Mouse (Mus musculus) embryonic facial prominence, embryonic 11.5 days (tissue): ENCODE results near the gene Olfr483. TPM values are rescaled to one million over a fixed set of nuclear protein-coding genes. Genes with fewer than 3 reads are reported as not detected.

Source experiments
- ATAC-seq: fragments of 200-750 bp; cut with Nextera tagmentation; replicated peaks from 2 replicates; pipeline ENCODE4 v1.8.0; 2017; ENCODE audit warnings: low read depth; ENCODE audit not compliant: insufficient number of reproducible peaks, low FRiP score, low TSS enrichment
- DNase-seq: peaks from one replicate; pipeline ENCODE4 v3.0.0-alpha.2; 2015; ENCODE audit warnings: low spot score
- H3K27ac ChIP-seq: fragments of 300-500 bp; sonication (generic); replicated peaks from 2 replicates; pipeline ENCODE4 v1.5.1; 2014; ENCODE audit warnings: mild to moderate bottlenecking, low read depth, low read length, control low read depth
- H3K27me3 ChIP-seq: fragments of 300-500 bp; sonication (generic); 2 replicates; pipeline ENCODE4 v1.6.1; 2014; ENCODE audit warnings: mild to moderate bottlenecking, low read length, moderate library complexity, mixed read lengths; ENCODE audit not compliant: control insufficient read depth, insufficient read depth
- H3K36me3 ChIP-seq: fragments of 300-500 bp; sonication (generic); replicated peaks from 2 replicates; pipeline ENCODE4 v1.6.1; 2014; ENCODE audit warnings: low read depth, mild to moderate bottlenecking, low read length, moderate library complexity, mixed read lengths; ENCODE audit not compliant: control insufficient read depth, insufficient read depth
- H3K4me1 ChIP-seq: fragments of 300-500 bp; sonication (generic); 2 replicates; pipeline ENCODE4 v1.6.1; 2014; ENCODE audit warnings: low read length, mixed read lengths; ENCODE audit not compliant: control insufficient read depth, insufficient read depth
- H3K4me2 ChIP-seq: fragments of 300-500 bp; sonication (generic); 2 replicates; pipeline ENCODE4 v1.6.1; 2014; ENCODE audit warnings: low read depth, mild to moderate bottlenecking, control low read depth, low read length, moderate library complexity
- H3K4me3 ChIP-seq: fragments of 300-500 bp; sonication (generic); 2 replicates; pipeline ENCODE4 v1.5.1; 2014; ENCODE audit warnings: low read depth, low read length, control low read depth
- H3K9ac ChIP-seq: fragments of 300-500 bp; sonication (generic); replicated peaks from 2 replicates; pipeline ENCODE4 v1.6.1; 2014; ENCODE audit warnings: mild to moderate bottlenecking, control low read depth, low read length
- H3K9me3 ChIP-seq: fragments of 300-500 bp; sonication (generic); replicated peaks from 2 replicates; pipeline ENCODE4 v1.6.1; 2016; ENCODE audit warnings: mild to moderate bottlenecking, low read length, inconsistent platforms, mixed read lengths; ENCODE audit not compliant: control insufficient read depth
- WGBS: fragments of 180-500 bp; shearing (Covaris S2); extraction: QIAGEN DNeasy Blood & Tissue Kit; methylation state at CpG from one replicate; pipeline ENCODE4 v1.1.7; 2014; 5-methylcytosine and 5-hydroxymethylcytosine counted together
- polyA plus RNA-seq: library from polyadenylated mRNA; unstranded; fragments of >200 nt; fragmentation: Nextera tagmentation; extraction: Ambion mirVana; gene quantifications from 2 replicates; pipeline ENCODE4 v1.2.1, GENCODE M21; 2014

Gene Olfr483
- polyA plus RNA-seq, result 0.07 TPM in 1 of 2 replicates, not detected in the other

DNA sequence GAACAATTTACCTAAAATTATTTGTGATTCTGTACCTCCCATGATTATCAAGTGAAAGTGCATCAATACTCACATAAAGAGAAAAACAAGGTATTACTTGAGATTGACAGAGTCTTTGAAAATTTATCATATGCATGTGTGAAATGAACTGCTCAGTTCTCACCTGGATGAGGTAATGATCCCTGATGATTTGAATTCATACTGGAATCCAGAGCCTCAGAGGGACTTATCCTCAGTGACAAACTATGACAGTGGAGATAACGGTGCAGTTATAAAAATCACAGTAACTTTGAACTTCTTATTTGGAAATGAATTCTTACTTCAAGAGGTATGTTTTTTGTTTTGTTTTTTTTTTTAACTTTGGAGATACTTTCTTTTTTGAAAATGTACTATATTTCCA is at the start of gene Olfr483:
TSS of gene Olfr483 (plus strand) at position 301 of the 400 bp plus-strand sequence.
- WGBS, result 87% methylated on average over 1 of the region's 1 CpGs
- DNase-seq (no peak), ATAC-seq (no peak)
- no peaks in the 10 kb centered on the region for H3K36me3 ChIP-seq
- no peaks in the 10 kb centered on the region for H3K9me3 ChIP-seq
- H3K27ac ChIP-seq, result no peak within 1 kb of the TSS
- H3K4me3 ChIP-seq, result no peak within 1 kb of the TSS
- no peaks in the 10 kb centered on the region for H3K4me1 ChIP-seq
- no peak within 1 kb of the TSS for H3K9ac ChIP-seq
- no peak within 1 kb of the TSS for H3K4me2 ChIP-seq
- no peaks in the 10 kb centered on the region for H3K27me3 ChIP-seq

DNA sequence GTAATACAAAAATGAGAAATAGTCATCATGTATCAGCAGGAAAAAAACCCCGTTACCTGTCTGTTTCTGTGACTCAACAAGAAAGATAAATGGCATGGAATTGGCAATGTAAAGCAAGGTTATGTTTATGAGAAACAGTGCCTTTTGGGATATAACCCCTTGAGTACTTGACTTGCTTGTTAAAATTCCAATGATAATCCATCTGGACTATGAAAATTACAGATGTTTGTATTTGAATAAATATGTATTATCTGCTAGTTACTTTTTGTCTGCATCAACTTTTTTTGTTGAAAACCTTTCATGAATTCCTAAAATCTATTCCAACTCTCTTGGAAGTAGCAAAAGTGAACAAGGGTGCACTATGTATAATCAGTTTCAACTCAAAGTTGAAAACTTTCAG is 33.4 kb upstream of the Olfr483 start, which contains the start of gene Olfr480:
TSS of gene Olfr480 (minus strand) at position 101 of the 400 bp plus-strand sequence.
- no peaks in the 10 kb centered on the region for H3K27me3 ChIP-seq
- H3K36me3 ChIP-seq, result no peaks in the 10 kb centered on the region
- no peak for ATAC-seq
- WGBS, result 89% methylated on average over 1 of the region's 1 CpGs
- no peak within 1 kb of the TSS for H3K9ac ChIP-seq
- H3K27ac ChIP-seq, result no peak within 1 kb of the TSS
- H3K4me2 ChIP-seq, result no peak within 1 kb of the TSS
- no peak within 1 kb of the TSS for H3K4me3 ChIP-seq
- H3K9me3 ChIP-seq, result no peaks in the 10 kb centered on the region
- no peaks in the 10 kb centered on the region for H3K4me1 ChIP-seq
- no peak for DNase-seq

DNA sequence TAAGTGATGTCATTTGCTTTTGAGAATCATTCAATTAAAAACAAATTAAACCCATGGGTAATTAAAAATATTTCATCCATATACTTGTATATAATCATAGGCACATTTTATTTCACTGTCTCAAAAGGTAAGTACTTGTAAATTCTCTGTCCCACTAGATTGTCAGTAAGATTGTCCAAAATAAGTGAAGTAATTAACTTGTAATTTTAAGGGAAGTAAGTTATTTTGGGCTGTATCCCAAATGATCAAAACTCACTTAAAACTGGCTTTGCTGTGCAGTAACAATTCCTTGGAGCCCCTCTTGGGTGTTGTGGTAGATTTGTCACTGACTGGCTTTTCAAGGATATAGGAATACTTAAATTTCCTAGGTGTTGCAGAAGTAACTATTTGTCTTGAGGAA is 21.1 kb upstream of the Olfr483 start, which contains the start of gene Olfr481:
TSS of gene Olfr481 (plus strand) at position 301 of the 400 bp plus-strand sequence.
- DNase-seq (no peak), ATAC-seq (no peak)
- Histone ChIP-seq H3K36me3 (no peaks in the 10 kb centered on the region), H3K9ac (no peak within 1 kb of the TSS), H3K27me3 (no peaks in the 10 kb centered on the region), H3K4me3 (no peak within 1 kb of the TSS), H3K27ac (no peak within 1 kb of the TSS), H3K4me1 (no peaks in the 10 kb centered on the region), H3K4me2 (no peak within 1 kb of the TSS), H3K9me3 (no peaks in the 10 kb centered on the region)

DNA sequence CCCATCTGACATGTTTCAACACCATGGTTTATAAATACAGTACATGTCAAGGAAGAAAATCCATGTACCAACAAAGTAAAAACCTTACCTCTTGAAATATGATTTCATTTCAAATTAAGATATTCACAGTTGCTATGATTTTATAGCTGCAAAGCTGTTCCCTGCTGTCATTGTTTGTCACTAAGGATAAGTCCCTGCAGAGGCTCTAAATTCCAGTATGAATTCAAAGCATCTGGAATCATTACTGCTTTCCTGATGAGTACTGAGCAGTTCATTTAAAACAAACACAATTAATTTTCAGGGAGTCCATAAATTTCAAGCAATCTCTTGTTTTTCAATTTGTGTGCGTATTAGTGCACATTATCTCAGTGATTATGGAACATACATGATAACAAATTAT is 3.2 kb upstream of the Olfr483 start, which contains the start of gene Olfr482:
TSS of gene Olfr482 (minus strand) at position 101 of the 400 bp plus-strand sequence.
- Histone ChIP-seq H3K36me3 (no peaks in the 10 kb centered on the region), H3K4me3 (no peak within 1 kb of the TSS), H3K9me3 (no peaks in the 10 kb centered on the region), H3K27ac (no peak within 1 kb of the TSS), H3K4me1 (no peaks in the 10 kb centered on the region), H3K27me3 (no peaks in the 10 kb centered on the region), H3K9ac (no peak within 1 kb of the TSS), H3K4me2 (no peak within 1 kb of the TSS)
- ATAC-seq, result no peak
- WGBS, result 79% methylated on average over 1 of the region's 1 CpGs
- DNase-seq, result no peak

DNA sequence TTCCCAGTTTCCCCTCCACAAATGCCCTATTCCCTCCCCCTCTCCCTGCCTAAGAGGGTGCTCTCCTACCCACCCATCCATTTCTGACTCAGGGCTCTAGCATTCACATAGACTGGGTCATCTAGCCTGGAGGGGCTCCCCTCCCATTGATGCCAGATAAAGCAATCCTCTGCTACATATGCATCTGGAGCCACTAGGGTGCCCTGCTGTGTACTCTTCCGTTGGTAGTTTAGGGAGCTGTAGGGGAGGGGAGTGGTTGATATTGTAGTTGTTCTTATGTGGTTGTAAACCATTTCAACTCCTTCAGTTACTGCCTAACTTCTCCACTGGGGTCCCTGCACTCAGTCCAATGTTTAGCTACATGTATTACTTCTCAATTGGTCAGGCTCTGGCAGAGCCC is 20.0 kb downstream of the Olfr483 start:
- H3K27me3 ChIP-seq, result no peaks in the 10 kb centered on the region
- no peaks in the 10 kb centered on the region for H3K4me1 ChIP-seq
- no peak overlapping the region for H3K9ac ChIP-seq
- no peak for DNase-seq
- no peaks in the 10 kb centered on the region for H3K36me3 ChIP-seq
- H3K9me3 ChIP-seq, result no peaks in the 10 kb centered on the region
- H3K4me3 ChIP-seq, result no peak overlapping the region
- H3K4me2 ChIP-seq, result no peak overlapping the region
- WGBS, result 11% methylated on average over 1 of the region's 1 CpGs
- H3K27ac ChIP-seq, result no peak overlapping the region
- no peak for ATAC-seq

DNA sequence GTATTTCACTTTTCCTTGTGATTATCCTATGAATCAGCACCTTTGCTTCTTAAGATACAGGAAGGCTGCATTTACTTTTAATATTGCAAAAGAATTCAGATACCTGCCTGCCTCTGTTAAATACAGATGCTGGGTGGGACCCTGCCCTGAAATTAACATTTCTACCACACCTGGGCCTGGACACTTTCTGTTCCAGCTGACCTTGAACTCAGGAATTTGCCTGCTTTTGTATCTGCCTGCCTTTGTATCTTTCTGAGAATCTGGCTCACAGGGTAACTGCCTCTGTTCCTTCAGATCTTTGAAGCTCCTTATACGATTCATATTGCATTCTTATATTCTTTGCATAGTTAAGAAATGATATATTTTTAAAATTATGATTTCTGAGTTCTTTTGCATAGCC is 20.8 kb downstream of the Olfr483 start:
- Histone ChIP-seq H3K4me2 (no peak overlapping the region), H3K9me3 (no peaks in the 10 kb centered on the region), H3K9ac (no peak overlapping the region), H3K27ac (no peak overlapping the region), H3K4me3 (no peak overlapping the region), H3K27me3 (no peaks in the 10 kb centered on the region), H3K36me3 (no peaks in the 10 kb centered on the region), H3K4me1 (no peaks in the 10 kb centered on the region)
- no peak for ATAC-seq
- DNase-seq, result no peak
- 76% methylated on average over 1 of the region's 1 CpGs for WGBS

DNA sequence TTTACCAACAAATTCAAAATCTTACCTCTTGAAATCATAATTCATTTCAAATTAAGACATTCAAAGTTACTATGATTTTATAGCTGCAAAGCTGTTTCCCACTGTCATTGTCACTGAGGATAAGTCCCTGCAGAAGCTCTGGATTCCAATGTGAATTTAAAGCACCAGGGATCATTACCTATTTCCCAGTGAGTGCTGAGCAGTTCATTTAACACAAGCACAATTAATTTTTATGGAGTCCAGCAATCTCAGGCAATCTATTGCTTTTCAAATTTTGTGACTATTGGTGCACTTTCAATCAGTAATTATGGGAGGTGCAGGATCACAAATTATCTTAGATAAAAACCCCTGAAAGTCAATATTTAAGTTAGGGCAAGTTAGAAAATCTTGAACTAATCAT is 26.7 kb downstream of the Olfr483 start, which contains the start of gene Olfr484:
TSS of gene Olfr484 (minus strand) at position 101 of the 400 bp plus-strand sequence.
- no peaks in the 10 kb centered on the region for H3K27me3 ChIP-seq
- H3K4me3 ChIP-seq, result no peak within 1 kb of the TSS
- no peaks in the 10 kb centered on the region for H3K4me1 ChIP-seq
- no peaks in the 10 kb centered on the region for H3K9me3 ChIP-seq
- H3K4me2 ChIP-seq, result no peak within 1 kb of the TSS
- no peak within 1 kb of the TSS for H3K27ac ChIP-seq
- ATAC-seq (no peak), DNase-seq (no peak)
- no peaks in the 10 kb centered on the region for H3K36me3 ChIP-seq
- no peak within 1 kb of the TSS for H3K9ac ChIP-seq
